Mouse (Mus musculus) embryo, embryonic 11.5 days (tissue): ENCODE results near the gene Skor1.

Experiments used
- DNase-seq: peaks from one replicate; pipeline ENCODE4 v3.0.0-alpha.2; 2012; ENCODE audit warnings: low read depth, low spot score

Gene Skor1

GRCm38 (mm10) chr9:63133659-63134058 is 15.1 kb downstream of the Skor1 start:
- no peak for DNase-seq

GRCm38 (mm10) chr9:63132673-63133601 is 15.8 kb downstream of the Skor1 start:
- peak; percentile 90 for DNase-seq

GRCm38 (mm10) chr9:63131957-63132602 is 16.7 kb downstream of the Skor1 start:
- no peak for DNase-seq

GRCm38 (mm10) chr9:63129641-63130041 is 19.1 kb downstream of the Skor1 start:
- no peak for DNase-seq

DNA sequence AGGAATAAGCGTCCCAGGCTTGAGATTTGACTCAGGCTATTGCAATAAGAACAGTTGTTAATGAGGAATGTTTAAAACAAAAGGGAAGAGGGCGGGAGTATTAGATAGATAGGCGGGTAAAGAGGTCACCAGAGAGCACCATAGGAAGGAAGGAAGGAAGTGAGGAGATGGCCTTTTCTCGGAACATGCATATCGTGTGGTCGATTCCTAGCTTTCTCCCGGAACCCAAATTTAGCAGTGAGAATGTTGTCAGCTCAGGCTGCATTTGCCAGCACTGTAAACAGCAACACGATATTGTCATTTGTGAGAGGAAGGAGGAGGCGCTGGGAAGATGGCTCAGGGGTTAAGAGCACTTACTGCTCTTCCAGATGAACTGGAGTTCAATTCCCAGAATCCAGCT is 24.2 kb downstream of the Skor1 start:
- no peak for DNase-seq

- peak; percentile 79 for DNase-seq
These were observed 25.0 kb downstream of the Skor1 start for GRCm38 (mm10) chr9:63123451-63124438.

GRCm38 (mm10) chr9:63122161-63122833 is 26.5 kb downstream of the Skor1 start:
- no peak for DNase-seq

DNA sequence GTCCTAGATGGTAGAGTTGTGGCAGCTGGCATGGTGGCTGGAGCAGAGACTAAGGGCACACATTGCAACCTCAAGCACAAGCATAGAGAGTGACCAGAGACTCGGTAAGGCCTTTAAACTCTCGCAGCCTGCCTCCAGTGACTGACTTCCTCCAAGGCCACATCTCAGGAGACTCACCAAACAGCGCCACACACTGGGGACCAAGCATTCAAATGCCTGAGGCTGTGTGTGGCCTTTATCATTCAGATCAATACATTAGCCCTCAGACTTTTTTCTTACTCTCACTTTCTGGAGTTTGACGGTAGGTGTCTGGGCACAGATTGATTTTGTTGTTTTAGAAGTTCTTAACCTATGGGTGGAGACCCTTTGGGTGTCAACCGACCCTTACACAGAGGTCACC is 30.4 kb downstream of the Skor1 start:
- DNase-seq, result no peak

GRCm38 (mm10) chr9:63112514-63112913 is 36.2 kb downstream of the Skor1 start:
- no peak for DNase-seq

GRCm38 (mm10) chr9:63109782-63110087 is 39.0 kb downstream of the Skor1 start:
- no peak for DNase-seq

DNA sequence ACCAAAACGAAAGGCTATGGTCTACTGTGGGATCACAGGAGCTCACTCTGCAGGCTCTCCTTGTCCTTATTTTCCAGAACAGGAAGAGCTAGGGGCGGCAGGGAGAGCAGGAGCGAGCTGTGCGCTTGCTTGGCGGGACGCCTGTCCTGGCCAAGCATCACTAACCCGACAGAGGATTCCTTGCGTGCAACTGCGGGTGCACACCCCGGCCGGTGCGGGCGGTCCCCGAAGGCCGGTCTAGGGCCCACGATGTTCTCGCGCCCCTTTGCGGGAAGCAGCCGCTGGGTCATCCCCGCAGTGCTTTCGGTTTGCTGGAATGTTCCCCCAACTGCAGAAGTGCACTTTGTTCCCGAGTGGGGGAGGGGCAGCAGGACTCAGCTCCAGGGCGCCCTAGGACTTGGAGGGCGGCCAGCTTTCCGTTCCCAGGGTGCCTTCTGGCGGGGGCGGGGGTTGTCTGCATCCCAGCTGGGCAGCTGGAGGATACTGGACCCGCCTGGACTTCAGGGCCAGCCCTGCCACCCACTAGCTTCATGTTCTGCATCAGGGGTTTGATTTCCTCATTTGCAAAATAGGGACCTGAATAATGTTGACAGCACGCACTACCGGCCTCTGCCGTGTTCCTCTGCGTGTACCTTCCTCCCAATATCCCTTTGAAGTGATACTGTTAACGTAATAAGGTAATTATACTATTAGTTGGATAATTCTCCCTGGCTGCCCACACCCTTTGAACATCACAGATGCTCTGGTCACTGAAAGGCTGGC is 39.6 kb downstream of the Skor1 start:
- peak; percentile 67 for DNase-seq

- no peak for DNase-seq
These were observed 40.2 kb downstream of the Skor1 start for GRCm38 (mm10) chr9:63108580-63108979.

- DNase-seq, result no peak
These were observed 48.1 kb downstream of the Skor1 start for GRCm38 (mm10) chr9:63100660-63101059.

DNA sequence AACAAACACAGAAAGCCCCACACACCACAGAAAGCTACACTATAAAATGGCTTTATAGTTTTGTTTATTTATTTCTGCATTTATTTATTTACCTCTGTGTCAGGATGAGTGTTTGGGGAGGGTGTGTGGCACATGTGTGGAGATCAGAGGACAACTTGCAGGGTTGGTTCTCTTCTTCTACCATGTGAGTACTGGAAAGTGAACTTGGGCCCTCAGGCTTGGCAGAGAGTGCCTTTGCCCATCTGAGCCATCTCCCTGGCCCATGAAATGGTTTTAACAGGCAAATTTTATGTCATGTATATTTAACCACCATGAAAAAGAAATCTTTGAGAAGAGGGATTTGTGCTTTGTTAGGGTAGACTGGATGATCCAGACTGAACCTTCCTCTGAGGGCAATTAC is 48.9 kb downstream of the Skor1 start:
- DNase-seq, result no peak

GRCm38 (mm10) chr9:63099344-63099743 is 49.4 kb downstream of the Skor1 start:
- no peak for DNase-seq

DNA sequence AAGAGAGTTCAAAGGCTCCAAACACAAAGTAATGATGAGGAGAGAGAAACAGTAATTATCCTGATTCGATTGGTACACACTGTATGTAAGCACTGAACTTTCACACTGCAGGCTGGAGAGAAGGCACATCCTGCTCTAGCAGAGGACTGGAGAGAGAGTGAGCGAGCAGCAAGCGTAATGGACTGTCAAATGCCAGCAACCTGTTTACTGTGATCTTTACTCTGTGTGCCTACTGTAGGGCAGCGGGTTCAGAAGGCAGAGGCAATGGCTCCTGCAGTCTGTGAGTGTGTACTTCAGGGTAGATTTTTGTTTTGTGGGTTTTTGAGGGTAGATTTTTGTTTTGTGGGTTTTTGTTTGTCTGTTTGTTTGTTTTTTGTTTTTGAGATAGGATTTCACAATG is 49.9 kb downstream of the Skor1 start:
- DNase-seq, result no peak

- DNase-seq, result no peak
These were observed 51.6 kb downstream of the Skor1 start for GRCm38 (mm10) chr9:63097204-63097603.

DNA sequence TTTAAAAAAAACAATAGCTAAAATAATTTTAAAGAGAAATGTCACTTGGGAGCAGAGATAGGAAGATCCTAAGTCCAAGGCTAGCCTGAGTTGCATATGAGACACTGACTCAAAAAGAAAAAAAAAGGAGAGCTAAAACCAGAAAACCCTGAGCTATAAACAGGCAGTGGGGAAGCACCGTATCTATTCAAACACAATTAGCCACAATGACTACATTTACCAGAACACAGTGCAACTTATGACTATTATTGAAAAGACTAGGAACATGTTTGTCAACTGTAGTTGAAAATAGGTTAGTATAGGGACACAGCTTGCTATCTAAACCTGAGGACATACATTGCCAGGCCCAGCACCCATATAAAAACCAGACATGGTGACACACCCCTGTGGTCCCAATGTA is 54.7 kb downstream of the Skor1 start:
- DNase-seq, result no peak

- no peak for DNase-seq
These were observed 56.2 kb downstream of the Skor1 start for GRCm38 (mm10) chr9:63092567-63092966.

GRCm38 (mm10) chr9:63091971-63092528 is 56.7 kb downstream of the Skor1 start:
- peak; percentile 62 for DNase-seq
